In genomic region chr10:81811899-81812298, GRCm38 (mm10) we compare ENCODE assay signal across 9 mouse cellular contexts. TPM values are rescaled to one million over a fixed set of nuclear protein-coding genes. Genes with fewer than 3 reads are reported as not detected.
DNase-seq lines count a peak whose midpoint lies in the region; ATAC-seq and TF ChIP-seq lines count a peak whose summit lies in the region.
"Not testable (repeated sequence)": the region's sequence is repeated elsewhere in the genome, so short reads cannot be mapped to it uniquely, and the experiment has no call there.
"Had no signal": no experiment of that assay in that cellular context is flagged by ENCODE, and none has a peak within 500 bp of the region (broad histone marks: within the 10 kb centered on the region; RNA-seq: fewer than 3 reads in every experiment).

Gm4767 (plus strand) TSS chr10:81812186.

- WGBS in heart, embryonic 12.5 days: 23% methylated on average over 15 of the region's 20 CpGs
- 34% methylated on average over 9 of the region's 20 CpGs for WGBS in intestine, embryonic 16.5 days
- 27% methylated on average over 18 of the region's 20 CpGs for WGBS in thymus, adult 2 months

- not testable (repeated sequence) for H3K27me3 ChIP-seq in heart, embryonic 12.5 days (replicated peaks); intestine, embryonic 16.5 days (replicated peaks; ENCODE audit: control insufficient read depth, insufficient read depth, low read length); thymus, adult 2 months (ENCODE audit: control insufficient read depth, insufficient read depth, low read length)

- DNase-seq in adrenal gland, adult 2 months: peak; percentile 1
- DNase-seq in cerebellum, postnatal 25 days: peak; percentile 1 to 18
- DNase-seq in layer of hippocampus, adult 2 months (ENCODE audit: low spot score in 2 of 2): peak; percentile 0 to 6
- peak; percentile 0 for DNase-seq in liver
- DNase-seq in ovary, postnatal 36 days (ENCODE audit: low spot score): peak; percentile 1
- peak; percentile 0 for DNase-seq in thymus, adult 2 months

- H3K9ac ChIP-seq in heart, embryonic 12.5 days; intestine, embryonic 16.5 days (ENCODE audit: low read depth, low read length): not testable (repeated sequence)

- H3K27ac ChIP-seq in heart, embryonic 12.5 days (ENCODE audit: poor library complexity, severe bottlenecking); intestine, embryonic 16.5 days (ENCODE audit: low read length); layer of hippocampus, adult 2 months; thymus, adult 2 months (ENCODE audit: control insufficient read depth, insufficient read depth, low read length): not testable (repeated sequence)

- H3K36me3 ChIP-seq in heart, embryonic 12.5 days; intestine, embryonic 16.5 days (ENCODE audit: control insufficient read depth, insufficient read depth, low read length); thymus, adult 2 months (ENCODE audit: control insufficient read depth, insufficient read depth, low read length): not testable (repeated sequence)

- TF ChIP-seq POLR2A in thymus, adult 2 months (IDR thresholded peaks at IDR 0.05; ENCODE audit: control insufficient read depth, extremely low read depth, insufficient read depth, low read length, poor library complexity): not testable (repeated sequence)

- H3K4me3 ChIP-seq in heart, embryonic 12.5 days: peak within 1 kb of the TSS; percentile 23; the same call in 1 of the 2 replicates
- H3K4me3 ChIP-seq in intestine, embryonic 16.5 days (ENCODE audit: low read length); layer of hippocampus, adult 2 months; thymus, adult 2 months (ENCODE audit: control insufficient read depth, insufficient read depth, low read length): not testable (repeated sequence)

- ATAC-seq in heart, embryonic 12.5 days (ENCODE audit: insufficient number of reproducible peaks, low FRiP score): not testable (repeated sequence)
- ATAC-seq in intestine, embryonic 16.5 days: peak; percentile 56; the same call in 1 of the 2 replicates

- H3K4me1 ChIP-seq in heart, embryonic 12.5 days (replicated peaks); intestine, embryonic 16.5 days (ENCODE audit: control insufficient read depth, insufficient read depth, low read length); thymus, adult 2 months (replicated peaks; ENCODE audit: control insufficient read depth, insufficient read depth, low read length): not testable (repeated sequence)

- peak within 1 kb of the TSS; percentile 40; the same call in 1 of the 2 replicates for H3K4me2 ChIP-seq in heart, embryonic 12.5 days
- not testable (repeated sequence) for H3K4me2 ChIP-seq in intestine, embryonic 16.5 days (ENCODE audit: low read depth, low read length)

- TF ChIP-seq CTCF in layer of hippocampus, adult 2 months (conservative IDR thresholded peaks at IDR 0.05); thymus, adult 2 months (IDR thresholded peaks at IDR 0.05; ENCODE audit: borderline replicate concordance, control insufficient read depth, extremely low read depth, insufficient read depth, low read length, poor library complexity): not testable (repeated sequence)

- not testable (repeated sequence) for H3K9me3 ChIP-seq in heart, embryonic 12.5 days (replicated peaks); intestine, embryonic 16.5 days (ENCODE audit: control insufficient read depth, low read length)

RNA-seq across cellular contexts. Expression of gene Gm4767, which starts in this region (rescaled TPM):
- total RNA-seq in adrenal gland, adult 2 months (2021): 1 to 10 TPM in 1 of 2 experiments, under 1 TPM in 1; 0.72 to 2.7 TPM
- polyA plus RNA-seq in adrenal gland, adult 2 months (2012; rRNA removed): not detected in 2 replicates
- 1.7 TPM in 2 replicates for polyA plus RNA-seq in heart, embryonic 12.5 days (2016; fragmentation: Nextera tagmentation; extraction: Ambion mirVana)
- polyA plus RNA-seq in intestine, embryonic 16.5 days (2015; fragmentation: Nextera tagmentation; extraction: Ambion mirVana): 2.3 and 2.8 TPM in 2 replicates
- 1 to 10 TPM; 2.6 to 3.6 TPM for total RNA-seq in layer of hippocampus, adult 2 months (2021)
- polyA plus RNA-seq in thymus, adult 2 months (2012; rRNA removed): not detected in 2 replicates
- polyA plus RNA-seq: small intestine, adult 2 months had no signal

Comparison
In these comparisons a context has a peak if more than half of its experiments do, and no peak if none do; other contexts are left out.
1. Peak in DNase-seq in thymus, adult 2 months; RNA of the gene not detected or under 1 TPM.